Mouse (Mus musculus) mouse embryonic stem cell (cell line): ENCODE measurements around the gene Mettl25.

Experiments
- in situ Hi-C, 2 experiments: fragments of 300-500 bp; cut with MboI; formaldehyde crosslinking; loops; 1 replicate in 1 of 2; 3 replicates in 1 of 2; pipeline ENCODE4 v1.14.3; 2019 to 2020; ENCODE audit warnings: low sequenced_read_pairs in 2 of 2, low pct_unique_long_range_greater_than_20kb in 1 of 2, mixed read lengths in 1 of 2; ENCODE audit not compliant: unreplicated experiment in 1 of 2

Gene Mettl25

GRCm38 (mm10) chr10:105760460-105760859 lies 80.7 kb downstream of the Mettl25 start:
- in situ Hi-C loops: no loop called here

DNA sequence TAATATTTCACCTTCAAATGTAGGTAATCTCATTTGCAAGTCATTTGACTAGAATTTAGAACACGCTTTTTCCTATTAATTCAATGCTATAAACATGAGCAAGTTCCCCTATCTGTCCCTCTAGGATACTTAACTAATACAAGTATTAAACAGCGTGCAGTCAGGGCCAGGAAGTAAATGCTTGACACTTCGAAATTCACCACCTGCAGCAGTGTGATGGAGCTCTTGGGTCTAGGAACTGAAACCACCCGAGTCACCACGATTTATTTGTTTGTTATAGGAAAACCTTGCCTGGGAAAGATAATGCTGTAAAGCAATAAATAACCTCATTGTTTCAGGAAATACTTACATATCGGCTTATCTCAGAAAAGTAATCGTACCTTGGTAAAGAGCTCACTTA lies 81.1 kb downstream of the Mettl25 start:
- in situ Hi-C loops: no loop called here

DNA sequence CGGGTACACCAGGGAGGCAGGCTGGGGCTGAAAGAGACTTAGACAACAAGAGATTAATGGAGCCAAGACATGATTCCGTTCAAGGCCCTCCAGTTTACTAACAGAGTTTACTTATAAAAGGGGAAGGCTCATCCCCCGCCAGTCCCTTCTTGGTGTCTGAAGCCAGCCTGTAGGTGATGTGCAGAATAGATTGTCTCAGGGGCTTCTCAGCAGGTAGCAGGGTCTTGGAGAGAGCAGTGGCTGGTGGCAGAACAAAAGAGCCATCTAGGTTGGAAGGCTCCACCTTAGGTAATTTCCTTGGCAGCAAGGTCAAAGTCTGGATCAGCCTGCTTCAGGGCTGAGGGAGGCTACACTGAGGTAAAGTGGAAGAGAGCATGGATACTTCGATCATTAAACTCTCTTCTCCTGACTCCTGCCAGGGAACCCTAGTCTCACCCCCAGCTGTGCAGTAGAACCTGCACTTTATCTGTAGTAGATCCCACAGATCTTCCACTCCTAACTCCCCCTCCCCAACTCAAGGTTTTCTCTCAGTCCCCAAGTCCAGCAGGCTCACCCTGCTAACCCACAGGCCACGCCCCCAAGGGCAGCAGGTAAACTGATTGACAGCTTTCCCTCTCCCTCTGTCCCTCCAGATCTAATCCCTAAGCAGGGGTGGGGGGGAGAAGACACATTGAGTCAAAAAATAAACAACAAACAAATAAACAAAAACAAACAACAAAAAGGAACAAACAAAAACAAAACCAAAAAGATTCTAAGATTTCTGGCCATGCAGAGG lies 87.2 kb downstream of the Mettl25 start:
- in situ Hi-C loops: no loop called here

- in situ Hi-C loops: no loop called here
Observed at GRCm38 (mm10) chr10:105746019-105746418, 95.2 kb downstream of the Mettl25 start.

DNA sequence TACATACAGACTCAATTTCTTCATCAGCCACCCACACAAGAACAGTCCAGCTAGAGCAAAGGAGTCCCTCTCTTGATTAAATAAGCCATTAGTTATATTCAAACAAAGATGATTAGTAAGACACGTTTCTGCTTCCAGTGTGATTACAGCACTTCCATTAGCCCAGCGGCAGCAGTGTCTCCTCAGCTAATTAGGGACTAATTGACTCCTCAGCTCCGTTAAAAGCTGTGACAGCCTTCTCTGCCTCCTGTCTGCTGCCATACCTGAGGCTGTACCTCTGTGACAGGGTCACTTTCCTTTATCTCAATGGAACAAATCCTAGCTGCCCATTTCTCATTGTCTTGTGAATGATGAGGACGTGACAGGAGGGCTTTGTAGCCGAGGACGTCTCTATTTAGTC lies 99.4 kb downstream of the Mettl25 start:
- in situ Hi-C loops: no loop called here

- in situ Hi-C loops: no loop called here
Observed at GRCm38 (mm10) chr10:105738942-105739341, 102.2 kb downstream of the Mettl25 start.

DNA sequence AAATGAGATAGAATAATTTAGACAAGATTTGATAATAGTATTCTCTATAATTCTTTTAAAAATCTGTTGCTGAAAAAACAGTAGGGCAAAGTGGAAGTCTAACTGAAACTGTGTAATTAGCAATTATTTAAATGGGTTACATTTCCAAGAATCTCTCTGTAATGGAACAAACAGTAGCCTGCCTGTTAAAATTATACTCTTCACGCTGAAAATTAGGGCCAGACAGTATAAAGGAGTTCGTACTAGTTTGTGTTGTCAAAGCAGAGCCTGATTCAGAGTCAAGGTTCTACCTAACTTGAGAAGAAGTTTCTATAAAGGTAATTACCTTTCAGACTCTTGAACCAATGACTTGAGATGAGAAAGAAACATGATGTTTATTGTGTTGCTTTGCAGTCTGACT lies 113.4 kb downstream of the Mettl25 start:
- in situ Hi-C loops: no loop called here

- in situ Hi-C loops: no loop called here
Observed at GRCm38 (mm10) chr10:105727353-105727752, 113.8 kb downstream of the Mettl25 start.

GRCm38 (mm10) chr10:105714844-105715243 lies 126.3 kb downstream of the Mettl25 start:
- in situ Hi-C loops: no loop called here

DNA sequence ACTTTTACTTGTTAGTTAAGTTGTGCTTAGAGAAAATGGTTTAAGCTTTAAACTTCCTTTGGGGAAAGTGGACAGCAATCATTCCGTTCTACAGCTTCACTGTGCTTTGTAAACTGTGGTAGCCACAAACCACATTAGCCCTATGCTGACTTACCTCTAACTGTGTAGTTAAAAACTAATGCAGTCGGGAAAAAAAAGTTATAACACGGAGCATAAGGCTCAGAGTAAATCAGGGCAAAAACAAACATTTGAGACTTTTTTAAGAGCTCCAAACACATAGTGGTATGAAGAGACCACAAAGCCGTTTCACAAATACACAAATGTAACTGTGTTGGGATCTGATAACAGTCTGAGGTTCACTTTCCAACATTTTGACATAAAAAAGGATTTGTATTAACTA lies 126.8 kb downstream of the Mettl25 start:
- in situ Hi-C loops: no loop called here

GRCm38 (mm10) chr10:105713222-105713621 lies 128.0 kb downstream of the Mettl25 start:
- in situ Hi-C loops: no loop called here
